Mouse (Mus musculus) liver, embryonic 12.5 days (tissue): ENCODE measurements at regions not wholly inside any gene's neighbourhood (a gene's known extent, or its start where the extent isn't known, plus 50 kb on each side); places are given as distances from the start of the nearest gene placed in this dataset.

Source experiments
- ATAC-seq: fragments of 200-750 bp; cut with Nextera tagmentation; 2 replicates; pipeline ENCODE4 v1.8.0; 2017; ENCODE audit warnings: moderate number of reproducible peaks, mild to moderate bottlenecking, moderate library complexity
- H3K27ac ChIP-seq: fragments of 300-500 bp; sonication (generic); 2 replicates; pipeline ENCODE4 v1.5.1; 2016; ENCODE audit warnings: mild to moderate bottlenecking
- H3K27me3 ChIP-seq: fragments of 300-500 bp; sonication (generic); replicated peaks from 2 replicates; pipeline ENCODE4 v1.6.1; 2016; ENCODE audit warnings: mild to moderate bottlenecking, moderate library complexity
- H3K36me3 ChIP-seq: fragments of 300-500 bp; sonication (generic); 2 replicates; pipeline ENCODE4 v1.6.1; 2016; ENCODE audit warnings: mild to moderate bottlenecking, moderate library complexity
- H3K4me1 ChIP-seq: fragments of 300-500 bp; sonication (generic); 2 replicates; pipeline ENCODE4 v1.6.1; 2016
- H3K4me2 ChIP-seq: fragments of 300-500 bp; sonication (generic); 2 replicates; pipeline ENCODE4 v1.6.1; 2016; ENCODE audit warnings: mild to moderate bottlenecking, moderate library complexity
- H3K4me3 ChIP-seq: fragments of 300-500 bp; sonication (generic); 2 replicates; pipeline ENCODE4 v1.5.1; 2016; ENCODE audit warnings: mild to moderate bottlenecking, moderate library complexity
- H3K9ac ChIP-seq: fragments of 300-500 bp; sonication (generic); 2 replicates; pipeline ENCODE4 v1.6.1; 2016; ENCODE audit warnings: mild to moderate bottlenecking, moderate library complexity
- H3K9me3 ChIP-seq: fragments of 300-500 bp; sonication (generic); replicated peaks from 2 replicates; pipeline ENCODE4 v1.6.1; 2016; ENCODE audit warnings: mild to moderate bottlenecking, moderate library complexity
- WGBS: fragments of 180-500 bp; shearing (Covaris S2); methylation state at CpG from one replicate; pipeline ENCODE4 v1.1.7; 2016; ENCODE audit not compliant: insufficient replicate concordance; 5-methylcytosine and 5-hydroxymethylcytosine counted together

DNA sequence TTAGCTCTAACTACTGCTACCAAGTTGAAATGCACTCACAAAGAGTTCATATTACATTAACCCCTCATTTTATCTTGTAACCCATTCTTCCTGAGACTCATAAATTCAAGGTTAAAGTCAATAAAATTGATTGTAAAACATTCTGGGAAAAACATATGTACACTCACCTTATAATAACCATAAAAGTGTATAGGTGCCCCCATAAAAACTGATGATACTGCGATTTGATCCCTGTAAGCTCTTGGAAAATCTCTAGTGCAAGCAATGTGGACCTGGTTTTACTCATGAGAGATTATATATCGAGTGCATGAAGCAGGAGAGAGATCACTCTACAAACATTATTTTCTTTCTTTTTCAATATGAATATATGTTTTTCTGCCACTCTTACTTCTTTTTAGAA lies 429.8 kb downstream of the Kctd12 start:
- no peak overlapping the region for H3K4me3 ChIP-seq
- H3K36me3 ChIP-seq, result no peaks in the 10 kb centered on the region
- no peak for ATAC-seq
- H3K27ac ChIP-seq, result no peak overlapping the region
- no peak overlapping the region for H3K9ac ChIP-seq
- H3K4me2 ChIP-seq, result no peak overlapping the region
- no peaks in the 10 kb centered on the region for H3K9me3 ChIP-seq
- H3K4me1 ChIP-seq, result no peaks in the 10 kb centered on the region
- 53% methylated on average over 2 of the region's 2 CpGs for WGBS
- H3K27me3 ChIP-seq, result no peaks in the 10 kb centered on the region

GRCm38 (mm10) chr14:102524894-102525577 lies 457.4 kb downstream of the Kctd12 start:
- no peaks in the 10 kb centered on the region for H3K36me3 ChIP-seq
- H3K27me3 ChIP-seq, result no peaks in the 10 kb centered on the region
- no peak overlapping the region for H3K4me3 ChIP-seq
- 79% methylated on average over 9 of the region's 9 CpGs for WGBS
- H3K9ac ChIP-seq, result no peak overlapping the region
- H3K27ac ChIP-seq, result no peak overlapping the region
- no peak for ATAC-seq
- H3K4me1 ChIP-seq, result no peaks in the 10 kb centered on the region
- H3K9me3 ChIP-seq, result no peaks in the 10 kb centered on the region
- H3K4me2 ChIP-seq, result no peak overlapping the region

GRCm38 (mm10) chr14:102516765-102517164 lies 465.7 kb downstream of the Kctd12 start:
- ATAC-seq, result no peak
- Histone ChIP-seq H3K27me3 (no peaks in the 10 kb centered on the region), H3K36me3 (no peaks in the 10 kb centered on the region), H3K4me2 (no peak overlapping the region), H3K9me3 (no peaks in the 10 kb centered on the region), H3K4me1 (no peaks in the 10 kb centered on the region), H3K27ac (no peak overlapping the region), H3K9ac (no peak overlapping the region), H3K4me3 (no peak overlapping the region)
- 9% methylated on average over 2 of the region's 2 CpGs for WGBS

DNA sequence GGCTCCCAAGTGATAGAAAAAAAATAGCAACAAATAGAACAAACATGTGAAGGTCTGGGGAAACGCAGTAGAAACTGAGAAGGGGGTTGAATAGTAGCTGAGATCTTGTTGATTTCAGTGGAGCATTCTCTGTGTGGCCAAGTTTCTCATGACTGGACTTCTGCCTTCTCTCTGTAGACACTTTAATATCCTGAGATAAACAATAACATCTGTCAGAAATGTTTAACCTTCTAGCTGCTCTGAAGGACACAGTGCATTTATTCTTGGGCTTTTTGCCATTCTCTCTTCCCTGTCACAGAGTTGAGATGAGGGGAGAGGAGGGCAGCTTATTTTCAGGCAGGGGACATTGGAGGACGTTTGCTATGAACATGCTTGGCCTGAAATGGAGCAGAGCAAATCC lies 467.9 kb downstream of the Kctd12 start:
- no peaks in the 10 kb centered on the region for H3K27me3 ChIP-seq
- H3K4me2 ChIP-seq, result no peak overlapping the region
- WGBS, result 39% methylated on average over 2 of the region's 2 CpGs
- no peak overlapping the region for H3K27ac ChIP-seq
- H3K4me3 ChIP-seq, result no peak overlapping the region
- H3K9me3 ChIP-seq, result no peaks in the 10 kb centered on the region
- ATAC-seq, result no peak
- no peaks in the 10 kb centered on the region for H3K36me3 ChIP-seq
- H3K9ac ChIP-seq, result no peak overlapping the region
- H3K4me1 ChIP-seq, result no peaks in the 10 kb centered on the region

GRCm38 (mm10) chr14:102512651-102513050 lies 469.8 kb downstream of the Kctd12 start:
- no peak for ATAC-seq
- Histone ChIP-seq H3K4me3 (no peak overlapping the region), H3K27me3 (no peaks in the 10 kb centered on the region), H3K4me2 (no peak overlapping the region), H3K4me1 (no peaks in the 10 kb centered on the region), H3K9ac (no peak overlapping the region), H3K36me3 (no peaks in the 10 kb centered on the region), H3K27ac (no peak overlapping the region), H3K9me3 (no peaks in the 10 kb centered on the region)
- WGBS, result 58% methylated on average over 3 of the region's 3 CpGs

- H3K27ac ChIP-seq, result no peak overlapping the region
- no peak overlapping the region for H3K4me2 ChIP-seq
- H3K9ac ChIP-seq, result no peak overlapping the region
- H3K4me1 ChIP-seq, result no peaks in the 10 kb centered on the region
- ATAC-seq, result no peak
- no peaks in the 10 kb centered on the region for H3K9me3 ChIP-seq
- H3K36me3 ChIP-seq, result no peaks in the 10 kb centered on the region
- WGBS, result 57% methylated on average over 7 of the region's 7 CpGs
- H3K4me3 ChIP-seq, result no peak overlapping the region
- no peaks in the 10 kb centered on the region for H3K27me3 ChIP-seq
Measured at GRCm38 (mm10) chr14:102511691-102512383, 470.6 kb downstream of the Kctd12 start.

GRCm38 (mm10) chr14:102510387-102510786 lies 472.1 kb downstream of the Kctd12 start:
- H3K27me3 ChIP-seq, result no peaks in the 10 kb centered on the region
- H3K4me3 ChIP-seq, result no peak overlapping the region
- no peak overlapping the region for H3K4me2 ChIP-seq
- ATAC-seq, result no peak
- 25% methylated on average over 4 of the region's 4 CpGs for WGBS
- no peak overlapping the region for H3K9ac ChIP-seq
- H3K4me1 ChIP-seq, result no peaks in the 10 kb centered on the region
- H3K27ac ChIP-seq, result no peak overlapping the region
- H3K36me3 ChIP-seq, result no peaks in the 10 kb centered on the region
- H3K9me3 ChIP-seq, result no peaks in the 10 kb centered on the region

GRCm38 (mm10) chr14:102505696-102506321 lies 476.6 kb downstream of the Kctd12 start:
- WGBS, result 63% methylated on average over 3 of the region's 3 CpGs
- H3K36me3 ChIP-seq, result no peaks in the 10 kb centered on the region
- no peak overlapping the region for H3K9ac ChIP-seq
- no peaks in the 10 kb centered on the region for H3K4me1 ChIP-seq
- no peak for ATAC-seq
- H3K27me3 ChIP-seq, result no peaks in the 10 kb centered on the region
- H3K4me3 ChIP-seq, result no peak overlapping the region
- no peaks in the 10 kb centered on the region for H3K9me3 ChIP-seq
- H3K4me2 ChIP-seq, result no peak overlapping the region
- no peak overlapping the region for H3K27ac ChIP-seq

DNA sequence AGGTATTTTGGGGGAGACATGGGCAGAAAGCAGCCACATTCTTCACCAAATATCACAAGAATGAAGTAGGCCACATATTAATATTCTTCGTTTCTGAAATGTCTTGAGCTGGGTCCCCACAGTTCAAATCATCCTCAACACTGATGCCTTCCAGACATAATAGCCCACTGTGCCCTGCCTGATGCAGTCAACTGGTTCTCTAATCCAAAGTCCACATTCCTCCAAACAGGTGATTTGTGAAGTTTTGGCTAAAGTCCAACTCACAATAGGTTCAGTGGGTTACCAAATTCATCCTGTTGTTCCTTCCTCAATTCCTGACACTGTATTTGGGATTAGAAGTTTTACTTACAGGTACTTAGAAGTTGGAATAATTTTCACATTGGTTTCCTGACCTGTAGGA lies 485.3 kb downstream of the Kctd12 start:
- no peak overlapping the region for H3K27ac ChIP-seq
- H3K4me1 ChIP-seq, result no peaks in the 10 kb centered on the region
- no peak overlapping the region for H3K9ac ChIP-seq
- no peak overlapping the region for H3K4me2 ChIP-seq
- H3K27me3 ChIP-seq, result no peaks in the 10 kb centered on the region
- WGBS, result 57% methylated on average over 1 of the region's 1 CpGs
- no peaks in the 10 kb centered on the region for H3K9me3 ChIP-seq
- no peak for ATAC-seq
- no peaks in the 10 kb centered on the region for H3K36me3 ChIP-seq
- H3K4me3 ChIP-seq, result no peak overlapping the region

GRCm38 (mm10) chr14:102492376-102492775 lies 490.1 kb downstream of the Kctd12 start:
- H3K27me3 ChIP-seq, result no peaks in the 10 kb centered on the region
- H3K4me3 ChIP-seq, result no peak overlapping the region
- WGBS, result 45% methylated on average over 2 of the region's 2 CpGs
- no peak overlapping the region for H3K4me2 ChIP-seq
- H3K9me3 ChIP-seq, result no peaks in the 10 kb centered on the region
- H3K4me1 ChIP-seq, result no peaks in the 10 kb centered on the region
- H3K36me3 ChIP-seq, result no peaks in the 10 kb centered on the region
- ATAC-seq, result no peak
- H3K9ac ChIP-seq, result no peak overlapping the region
- no peak overlapping the region for H3K27ac ChIP-seq

- WGBS, result 63% methylated on average over 1 of the region's 1 CpGs
Measured at GRCm38 (mm10) chr14:102491205-102491604, 491.2 kb downstream of the Kctd12 start.

GRCm38 (mm10) chr14:102477162-102477561 lies 505.3 kb downstream of the Kctd12 start:
- H3K27ac ChIP-seq, result no peak overlapping the region
- H3K36me3 ChIP-seq, result no peaks in the 10 kb centered on the region
- no peak overlapping the region for H3K4me3 ChIP-seq
- no peak overlapping the region for H3K4me2 ChIP-seq
- H3K27me3 ChIP-seq, result no peaks in the 10 kb centered on the region
- no peak for ATAC-seq
- no peaks in the 10 kb centered on the region for H3K9me3 ChIP-seq
- H3K4me1 ChIP-seq, result no peaks in the 10 kb centered on the region
- H3K9ac ChIP-seq, result no peak overlapping the region
- 69% methylated on average over 2 of the region's 2 CpGs for WGBS

More at GRCm38 (mm10) chr14:102491205-102491604, 491.2 kb downstream of the Kctd12 start:
- Histone ChIP-seq H3K27ac (no peak overlapping the region), H3K4me2 (no peak overlapping the region), H3K9ac (no peak overlapping the region), H3K36me3 (no peaks in the 10 kb centered on the region), H3K4me3 (no peak overlapping the region), H3K9me3 (no peaks in the 10 kb centered on the region), H3K27me3 (no peaks in the 10 kb centered on the region), H3K4me1 (no peaks in the 10 kb centered on the region)
- no peak for ATAC-seq
